Mouse (Mus musculus) C2C12 (cell line): ENCODE measurements around the gene Arl8b. TPM values are rescaled to one million over a fixed set of nuclear protein-coding genes. Genes with fewer than 3 reads are reported as not detected.

Experiments
- H3K27me3 ChIP-seq: one replicate; pipeline ENCODE4 v1.6.1; 2011; ENCODE audit not compliant: control insufficient read depth, insufficient read depth, insufficient read length
- H3K36me3 ChIP-seq: one replicate; pipeline ENCODE4 v1.6.1; 2011; ENCODE audit not compliant: control insufficient read depth, insufficient read depth
- H3K4me3 ChIP-seq: one replicate; pipeline ENCODE4 v1.5.1; 2011; ENCODE audit warnings: mild to moderate bottlenecking, control low read depth; ENCODE audit not compliant: poor library complexity, insufficient read depth, severe bottlenecking
- H3K79me2 ChIP-seq: one replicate; pipeline ENCODE4 v1.6.1; 2011; ENCODE audit not compliant: control insufficient read depth, insufficient read depth
- H3K79me3 ChIP-seq: one replicate; pipeline ENCODE4 v1.6.1; 2011; ENCODE audit warnings: low read depth, control low read depth
- H3ac ChIP-seq: one replicate; pipeline ENCODE3; 2011; ENCODE audit warnings: low read depth; ENCODE audit not compliant: control insufficient read depth, insufficient read length
- CEBPB ChIP-seq: IDR thresholded peaks from one replicate; pipeline ENCODE4 v1.6.1; 2011; ENCODE audit warnings: low read depth, mild to moderate bottlenecking, control low read depth, moderate library complexity
- CTCF ChIP-seq: IDR thresholded peaks from one replicate; pipeline ENCODE4 v1.5.1; 2011; ENCODE audit not compliant: control insufficient read depth, insufficient read depth, insufficient read length
- FOSL1 ChIP-seq: IDR thresholded peaks from one replicate; pipeline ENCODE4 v1.8.0; 2011; ENCODE audit warnings: mild to moderate bottlenecking, low read length; ENCODE audit not compliant: poor library complexity, insufficient read depth, severe bottlenecking
- MAX ChIP-seq: IDR thresholded peaks from one replicate; pipeline ENCODE4 v1.6.1; 2011; ENCODE audit warnings: mild to moderate bottlenecking, control low read depth
- MYOD1 ChIP-seq: IDR thresholded peaks from one replicate; pipeline ENCODE4 v1.6.1; 2011; ENCODE audit warnings: low read depth; ENCODE audit not compliant: control insufficient read depth, insufficient read length
- MYOG ChIP-seq: IDR thresholded peaks from one replicate; pipeline ENCODE4 v1.6.1; 2011; ENCODE audit not compliant: control insufficient read depth, insufficient read length; ENCODE audit errors: extremely low read depth
- USF1 ChIP-seq: IDR thresholded peaks from one replicate; pipeline ENCODE4 v1.6.1; 2011; ENCODE audit warnings: low read depth, mild to moderate bottlenecking, control low read depth, moderate library complexity
- polyA plus RNA-seq: library from polyadenylated mRNA; unstranded; fragments of >200 nt; fragmentation: generic; extraction: Trizol; gene quantifications from one replicate; pipeline ENCODE4 v1.2.1, GENCODE M21; 2012; ENCODE audit warnings: missing spikeins

Arl8b gene
- polyA plus RNA-seq, 1 experiment, result 22.1 TPM

- H3K79me3 ChIP-seq, result no peaks in the 10 kb centered on the region
- no peaks in the 10 kb centered on the region for H3K27me3 ChIP-seq
- TF ChIP-seq MYOG (no peak), FOSL1 (no peak), MAX (no peak), MYOD1 (no peak), CTCF (no peak), USF1 (no peak), CEBPB (no peak)
- no peak overlapping the region for H3ac ChIP-seq
- no peak overlapping the region for H3K4me3 ChIP-seq
- no peaks in the 10 kb centered on the region for H3K36me3 ChIP-seq
- H3K79me2 ChIP-seq, result no peaks in the 10 kb centered on the region
These were observed 31.6 kb upstream of the Arl8b start for GRCm38 (mm10) chr6:108751324-108751723.

GRCm38 (mm10) chr6:108752395-108752794 is 30.5 kb upstream of the Arl8b start:
- Histone ChIP-seq H3ac (no peak overlapping the region), H3K27me3 (no peaks in the 10 kb centered on the region), H3K36me3 (no peaks in the 10 kb centered on the region), H3K79me2 (no peaks in the 10 kb centered on the region), H3K79me3 (no peaks in the 10 kb centered on the region), H3K4me3 (no peak overlapping the region)
- no peak for TF ChIP-seq MYOD1
- TF ChIP-seq MYOG, result no peak
- TF ChIP-seq FOSL1, result no peak
- no peak for TF ChIP-seq USF1
- TF ChIP-seq MAX, result no peak
- TF ChIP-seq CTCF, result no peak
- no peak for TF ChIP-seq CEBPB

GRCm38 (mm10) chr6:108753536-108753935 is 29.4 kb upstream of the Arl8b start:
- no peaks in the 10 kb centered on the region for H3K27me3 ChIP-seq
- H3K79me2 ChIP-seq, result no peaks in the 10 kb centered on the region
- no peak overlapping the region for H3K4me3 ChIP-seq
- no peaks in the 10 kb centered on the region for H3K79me3 ChIP-seq
- no peak overlapping the region for H3ac ChIP-seq
- TF ChIP-seq MYOD1, result no peak
- no peak for TF ChIP-seq MAX
- TF ChIP-seq CEBPB, result no peak
- TF ChIP-seq USF1, result no peak
- no peak for TF ChIP-seq FOSL1
- no peak for TF ChIP-seq MYOG
- no peak for TF ChIP-seq CTCF
- H3K36me3 ChIP-seq, result no peaks in the 10 kb centered on the region

GRCm38 (mm10) chr6:108754376-108754775 is 28.5 kb upstream of the Arl8b start:
- no peaks in the 10 kb centered on the region for H3K36me3 ChIP-seq
- TF ChIP-seq MAX, result no peak
- no peak for TF ChIP-seq CTCF
- no peak for TF ChIP-seq FOSL1
- no peak for TF ChIP-seq MYOD1
- TF ChIP-seq USF1, result no peak
- TF ChIP-seq CEBPB, result no peak
- no peak for TF ChIP-seq MYOG
- H3K27me3 ChIP-seq, result no peaks in the 10 kb centered on the region
- H3K79me3 ChIP-seq, result no peaks in the 10 kb centered on the region
- H3K79me2 ChIP-seq, result no peaks in the 10 kb centered on the region
- no peak overlapping the region for H3K4me3 ChIP-seq
- no peak overlapping the region for H3ac ChIP-seq

GRCm38 (mm10) chr6:108755936-108756335 is 27.0 kb upstream of the Arl8b start:
- TF ChIP-seq CEBPB (no peak), MAX (no peak), MYOD1 (no peak), USF1 (no peak), MYOG (no peak), CTCF (no peak), FOSL1 (no peak)
- Histone ChIP-seq H3K79me3 (no peaks in the 10 kb centered on the region), H3ac (no peak overlapping the region), H3K4me3 (no peak overlapping the region), H3K36me3 (no peaks in the 10 kb centered on the region), H3K79me2 (no peaks in the 10 kb centered on the region), H3K27me3 (no peaks in the 10 kb centered on the region)

GRCm38 (mm10) chr6:108758997-108759697 is 23.8 kb upstream of the Arl8b start:
- H3K79me3 ChIP-seq, result no peaks in the 10 kb centered on the region
- H3K27me3 ChIP-seq, result no peaks in the 10 kb centered on the region
- TF ChIP-seq FOSL1 (no peak), MAX (no peak), CEBPB (no peak), MYOG (no peak), MYOD1 (no peak), CTCF (no peak), USF1 (no peak)

More at GRCm38 (mm10) chr6:108758997-108759697, 23.8 kb upstream of the Arl8b start:
- H3K79me2 ChIP-seq, result no peaks in the 10 kb centered on the region
- no peak overlapping the region for H3ac ChIP-seq
- H3K4me3 ChIP-seq, result no peak overlapping the region
- no peaks in the 10 kb centered on the region for H3K36me3 ChIP-seq
